Mouse (Mus musculus) thymus, postnatal 4 days (tissue): Measurements from ENCODE around the gene Kitl.

ENCODE experiments used
- DNase-seq: peaks from one replicate; pipeline ENCODE4 v3.0.0; 2021

Gene Kitl

GRCm38 (mm10) chr10:100127837-100128743 lies 112.7 kb downstream of the Kitl start:
- DNase-seq = peak; percentile 8

GRCm38 (mm10) chr10:100131657-100132056 lies 116.2 kb downstream of the Kitl start:
- no peak for DNase-seq

GRCm38 (mm10) chr10:100132304-100132703 lies 116.9 kb downstream of the Kitl start:
- DNase-seq = no peak

GRCm38 (mm10) chr10:100138552-100138951 lies 123.1 kb downstream of the Kitl start:
- DNase-seq = no peak

GRCm38 (mm10) chr10:100148123-100148522 lies 132.7 kb downstream of the Kitl start:
- no peak for DNase-seq
